Mouse (Mus musculus) frontal cortex, postnatal 36 days (tissue): ENCODE measurements around the gene Aplnr.

Source experiments
- DNase-seq, 2 experiments: peaks; one replicate each; pipeline ENCODE4 v3.0.0; 2022; ENCODE audit warnings: low spot score in 2 of 2

The Aplnr gene

GRCm38 (mm10) chr2:85136089-85136488, at the start of gene Aplnr:
Gene Aplnr (plus strand): TSS chr2:85136225.
- DNase-seq, result no peak

- DNase-seq, result no peak
These were observed 47.0 kb upstream of the Aplnr start for GRCm38 (mm10) chr2:85088716-85089646.

- DNase-seq, result no peak
These were observed 44.7 kb upstream of the Aplnr start for GRCm38 (mm10) chr2:85091325-85091724.

GRCm38 (mm10) chr2:85093376-85093775, 42.6 kb upstream of the Aplnr start:
- DNase-seq, result no peak

GRCm38 (mm10) chr2:85095906-85096305, 40.1 kb upstream of the Aplnr start:
- DNase-seq, result no peak

GRCm38 (mm10) chr2:85098014-85098413, 38.0 kb upstream of the Aplnr start:
- no peak for DNase-seq

- DNase-seq, result no peak
These were observed 37.1 kb upstream of the Aplnr start for GRCm38 (mm10) chr2:85098824-85099511.

GRCm38 (mm10) chr2:85103201-85103600, 32.8 kb upstream of the Aplnr start:
- no peak for DNase-seq

- DNase-seq, result no peak
These were observed 30.5 kb upstream of the Aplnr start for GRCm38 (mm10) chr2:85105426-85106013.

- DNase-seq, result no peak
These were observed 29.8 kb upstream of the Aplnr start for GRCm38 (mm10) chr2:85106068-85106790.

GRCm38 (mm10) chr2:85106941-85107340, 29.1 kb upstream of the Aplnr start:
- no peak for DNase-seq

- DNase-seq, result no peak
These were observed 25.6 kb upstream of the Aplnr start for GRCm38 (mm10) chr2:85110288-85110875.

GRCm38 (mm10) chr2:85123187-85123868, 12.7 kb upstream of the Aplnr start:
- peak; percentile 28 to 74 for DNase-seq

GRCm38 (mm10) chr2:85123869-85124535, 12.0 kb upstream of the Aplnr start:
- DNase-seq, result peak; percentile 81 to 89

- no peak for DNase-seq
These were observed 6.5 kb upstream of the Aplnr start for GRCm38 (mm10) chr2:85129496-85129971.

GRCm38 (mm10) chr2:85131226-85131625, 4.8 kb upstream of the Aplnr start:
- DNase-seq, result no peak

- no peak for DNase-seq
These were observed 4.3 kb upstream of the Aplnr start for GRCm38 (mm10) chr2:85131724-85132123.

GRCm38 (mm10) chr2:85132204-85132603, 3.8 kb upstream of the Aplnr start:
- DNase-seq, result no peak

- no peak for DNase-seq
These were observed 926 bp upstream of the Aplnr start for GRCm38 (mm10) chr2:85135099-85135498.
